Mouse (Mus musculus) neural tube, embryonic 11.5 days (tissue): ENCODE data around the gene Psd. TPM values are rescaled to one million over a fixed set of nuclear protein-coding genes. Genes with fewer than 3 reads are reported as not detected.

Experiments
- ATAC-seq: fragments of 200-750 bp; cut with Nextera tagmentation; 2 replicates; pipeline ENCODE4 v1.8.0; 2017; ENCODE audit warnings: moderate number of reproducible peaks, mild to moderate bottlenecking, moderate TSS enrichment, moderate library complexity; ENCODE audit not compliant: insufficient read depth, low FRiP score, low TSS enrichment
- DNase-seq: peaks from one replicate; pipeline ENCODE4 v3.0.0-alpha.2; 2015; ENCODE audit warnings: low spot score
- H3K27ac ChIP-seq: fragments of 300-500 bp; sonication (generic); 2 replicates; pipeline ENCODE4 v1.5.1; 2014; ENCODE audit warnings: low read depth, mild to moderate bottlenecking, low read length
- H3K27me3 ChIP-seq: fragments of 300-500 bp; sonication (generic); 2 replicates; pipeline ENCODE4 v1.6.1; 2014; ENCODE audit warnings: mild to moderate bottlenecking, low read length, mixed read lengths; ENCODE audit not compliant: control insufficient read depth, insufficient read depth
- H3K36me3 ChIP-seq: fragments of 300-500 bp; sonication (generic); 2 replicates; pipeline ENCODE4 v1.6.1; 2014; ENCODE audit warnings: mild to moderate bottlenecking, low read length, moderate library complexity, mixed read lengths; ENCODE audit not compliant: control insufficient read depth, insufficient read depth
- H3K4me1 ChIP-seq: fragments of 300-500 bp; sonication (generic); 2 replicates; pipeline ENCODE4 v1.6.1; 2014; ENCODE audit warnings: low read length, mixed read lengths; ENCODE audit not compliant: control insufficient read depth, insufficient read depth
- H3K4me2 ChIP-seq: fragments of 300-500 bp; sonication (generic); 2 replicates; pipeline ENCODE4 v1.6.1; 2014; ENCODE audit warnings: low read depth, mild to moderate bottlenecking, moderate library complexity
- H3K4me3 ChIP-seq: fragments of 300-500 bp; sonication (generic); 2 replicates; pipeline ENCODE4 v1.5.1; 2014; ENCODE audit warnings: low read depth, low read length
- H3K9ac ChIP-seq: fragments of 300-500 bp; sonication (generic); 2 replicates; pipeline ENCODE4 v1.6.1; 2014; ENCODE audit warnings: mild to moderate bottlenecking, low read length
- H3K9me3 ChIP-seq: fragments of 300-500 bp; sonication (generic); 2 replicates; pipeline ENCODE4 v1.6.1; 2016; ENCODE audit warnings: low read length; ENCODE audit not compliant: control insufficient read depth
- WGBS: fragments of 180-500 bp; shearing (Covaris S2); extraction: QIAGEN DNeasy Blood & Tissue Kit; methylation state at CpG from one replicate; pipeline ENCODE4 v1.1.7; 2014; 5-methylcytosine and 5-hydroxymethylcytosine counted together
- polyA plus RNA-seq: library from polyadenylated mRNA; unstranded; fragments of >200 nt; fragmentation: Nextera tagmentation; extraction: Ambion mirVana; gene quantifications from 2 replicates; pipeline ENCODE4 v1.2.1, GENCODE M21; 2014

The Psd gene
- polyA plus RNA-seq, 1 experiment from 2014 or later = 10.9 TPM

- H3K9me3 ChIP-seq = no peaks in the 10 kb centered on the region
- 13% methylated on average over 16 of the region's 16 CpGs for whole genome bisulfite sequencing
- peak; percentile 64 for DNase-seq
- ATAC-seq = no peak
- no peak overlapping the region for H3K4me3 ChIP-seq
- H3K9ac ChIP-seq = no peak overlapping the region
- H3K4me1 ChIP-seq = peaks cover 19% of the 10 kb centered on the region
- H3K36me3 ChIP-seq = no peaks in the 10 kb centered on the region
- no peak overlapping the region for H3K27ac ChIP-seq
- no peak overlapping the region; the same call in 1 of the 2 replicates for H3K4me2 ChIP-seq
- H3K27me3 ChIP-seq = peaks cover 77% of the 10 kb centered on the region
These were observed 8.2 kb downstream of the Psd start for GRCm38 (mm10) chr19:46318586-46319378.

DNA sequence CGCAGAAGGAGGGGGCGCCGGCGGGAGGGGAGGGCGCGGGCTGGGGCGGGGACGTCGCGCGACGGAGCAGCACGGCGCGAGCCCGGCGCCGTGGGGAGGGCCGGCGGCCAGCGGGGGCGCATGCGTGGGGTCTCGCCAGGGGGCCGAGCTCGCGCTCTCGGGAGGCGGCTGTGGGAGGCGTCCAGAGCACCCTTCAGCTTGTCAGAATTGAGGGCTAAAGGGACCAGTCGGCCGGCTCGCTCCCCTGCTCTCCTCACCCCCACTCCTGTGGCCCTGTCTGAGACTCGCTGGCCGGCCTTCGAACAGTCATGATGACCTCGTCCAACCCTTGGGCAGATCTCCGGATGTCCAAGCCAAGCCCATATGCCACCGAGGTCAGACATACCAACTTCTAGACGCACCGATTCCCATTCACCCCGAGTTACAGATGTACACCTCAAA, 8.9 kb downstream of the Psd start:
- H3K9me3 ChIP-seq = no peaks in the 10 kb centered on the region
- H3K9ac ChIP-seq = peak overlapping the region; percentile 11; the same call in 1 of the 2 replicates
- peak overlapping the region; percentile 49 for H3K4me2 ChIP-seq
- peaks cover 19% of the 10 kb centered on the region for H3K4me1 ChIP-seq
- H3K4me3 ChIP-seq = peak overlapping the region; percentile 40
- 2% methylated on average over 33 of the region's 42 CpGs for whole genome bisulfite sequencing
- DNase-seq = no peak
- no peak overlapping the region for H3K27ac ChIP-seq
- H3K36me3 ChIP-seq = no peaks in the 10 kb centered on the region
- peaks cover 81% of the 10 kb centered on the region for H3K27me3 ChIP-seq
- ATAC-seq = no peak

DNA sequence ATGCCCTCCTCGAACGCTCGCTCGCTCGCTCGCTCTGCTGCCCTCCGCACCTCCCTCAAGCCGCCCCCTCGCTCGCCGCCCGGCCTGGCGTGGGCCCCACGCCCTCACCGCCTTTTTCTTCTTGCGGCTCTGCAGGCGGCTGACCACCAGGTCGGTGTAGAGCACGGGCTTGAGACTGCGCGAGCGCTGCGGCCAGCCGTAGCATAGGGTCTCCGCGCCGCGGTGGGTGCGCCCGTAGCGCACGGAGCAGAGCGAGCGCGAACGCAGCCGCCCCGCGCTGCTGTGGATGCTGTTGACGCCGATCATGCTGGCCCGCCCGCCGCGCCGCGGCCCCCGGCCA, 9.4 kb downstream of the Psd start:
- Histone ChIP-seq H3K27me3 (peaks cover 78% of the 10 kb centered on the region), H3K9ac (peak overlapping the region; percentile 11; the same call in 1 of the 2 replicates), H3K36me3 (no peaks in the 10 kb centered on the region), H3K4me2 (peak overlapping the region; percentile 49), H3K9me3 (no peaks in the 10 kb centered on the region), H3K4me1 (peaks cover 19% of the 10 kb centered on the region), H3K27ac (no peak overlapping the region), H3K4me3 (peak overlapping the region; percentile 40)
- DNase-seq (no peak), ATAC-seq (no peak)
- WGBS = 1% methylated on average over 47 of the region's 48 CpGs

DNA sequence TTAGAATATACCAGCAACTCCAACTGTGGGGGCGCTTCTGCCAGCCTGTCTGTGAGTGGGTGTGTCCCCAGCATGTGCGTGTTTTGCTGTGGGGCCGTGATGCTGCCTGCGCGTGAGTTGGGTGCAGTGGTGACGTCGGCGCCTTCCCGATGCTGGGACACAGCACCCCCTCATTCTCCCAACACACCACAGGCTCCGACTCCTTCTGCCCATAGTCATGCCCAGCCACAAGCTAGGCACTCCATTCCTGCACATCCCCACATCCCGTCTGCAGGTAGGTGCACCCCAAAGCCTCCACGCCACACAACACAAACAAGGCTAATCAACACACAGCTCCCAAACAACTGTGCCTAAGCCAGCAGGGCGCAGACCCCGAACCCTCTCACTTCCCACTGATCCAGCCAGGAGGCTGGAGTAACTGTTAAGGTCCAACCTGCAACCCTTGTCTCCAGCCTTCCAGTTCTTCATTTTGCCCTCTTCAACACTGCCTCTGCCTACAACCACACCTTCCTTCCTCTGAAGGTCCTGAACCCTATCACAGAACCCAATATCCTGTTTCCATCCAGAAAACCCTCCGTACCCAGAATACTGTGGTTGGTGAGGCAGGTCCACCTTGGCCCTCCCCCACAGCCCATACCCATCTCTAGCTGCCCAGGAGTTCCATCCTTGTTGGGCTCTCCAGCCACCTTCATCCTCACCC, 10.0 kb downstream of the Psd start:
- ATAC-seq (no peak), DNase-seq (no peak)
- peaks cover 75% of the 10 kb centered on the region for H3K27me3 ChIP-seq
- H3K36me3 ChIP-seq = no peaks in the 10 kb centered on the region
- H3K4me1 ChIP-seq = peaks cover 14% of the 10 kb centered on the region
- no peak overlapping the region for H3K27ac ChIP-seq
- no peaks in the 10 kb centered on the region for H3K9me3 ChIP-seq
- peak overlapping the region; percentile 49 for H3K4me2 ChIP-seq
- no peak overlapping the region; the same call in 1 of the 2 replicates for H3K9ac ChIP-seq
- WGBS = 25% methylated on average over 15 of the region's 15 CpGs
- peak overlapping the region; percentile 40 for H3K4me3 ChIP-seq

DNA sequence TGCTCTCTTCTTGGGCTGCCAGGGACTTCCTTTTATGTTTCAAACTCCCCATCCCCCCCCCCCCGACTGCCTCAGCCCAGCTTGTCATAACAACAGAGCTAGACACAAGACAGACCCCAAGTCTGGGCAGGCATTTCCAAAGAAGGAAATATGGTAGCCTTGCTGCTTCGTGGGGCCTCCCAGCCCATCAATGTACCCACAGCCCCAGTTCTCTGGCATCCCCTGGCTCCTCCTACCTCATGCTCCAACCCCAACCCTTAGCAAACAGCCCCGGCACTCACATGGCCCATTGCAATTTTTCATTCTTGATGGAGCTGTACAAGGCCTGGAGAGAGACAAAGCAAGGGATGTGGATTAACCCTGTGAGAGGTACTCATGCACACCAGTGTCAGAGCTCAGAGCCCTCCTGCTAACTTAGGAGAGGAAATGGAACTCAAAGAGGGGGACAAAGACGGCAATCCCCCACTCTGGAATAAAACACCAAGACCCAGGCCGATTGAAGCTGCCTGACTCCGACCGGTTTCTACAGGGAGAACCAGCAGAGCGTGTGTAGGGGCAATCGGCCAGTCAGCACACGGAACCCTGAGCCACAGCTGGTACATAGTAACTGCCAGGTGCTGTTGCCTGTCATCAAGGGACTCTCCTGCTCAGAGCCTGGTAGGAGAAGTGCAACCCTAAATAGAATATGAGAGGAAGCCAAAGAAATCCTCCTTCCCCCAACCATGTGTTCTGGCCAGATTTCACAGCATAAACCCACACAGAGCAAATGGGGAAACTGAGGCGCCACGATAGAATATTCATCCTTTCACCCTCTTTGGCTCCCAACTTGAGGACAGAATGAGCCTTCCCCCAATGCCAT, 11.0 kb downstream of the Psd start:
- H3K4me2 ChIP-seq = no peak overlapping the region
- no peak for DNase-seq
- WGBS = 55% methylated on average over 12 of the region's 12 CpGs

GRCm38 (mm10) chr19:46314872-46315742, 11.8 kb downstream of the Psd start:
- H3K9me3 ChIP-seq = no peaks in the 10 kb centered on the region
- peaks cover 73% of the 10 kb centered on the region for H3K27me3 ChIP-seq
- H3K4me1 ChIP-seq = 0 out of 2 replicates have a peak, but pooled peaks cover 7% of the 10 kb centered on the region
- H3K4me2 ChIP-seq = no peak overlapping the region
- WGBS = 45% methylated on average over 14 of the region's 14 CpGs
- H3K9ac ChIP-seq = no peak overlapping the region
- H3K36me3 ChIP-seq = no peaks in the 10 kb centered on the region
- no peak overlapping the region for H3K27ac ChIP-seq
- H3K4me3 ChIP-seq = no peak overlapping the region
- DNase-seq (no peak), ATAC-seq (no peak)

More for the DNA sequence above, 11.0 kb downstream of the Psd start:
- H3K27ac ChIP-seq = no peak overlapping the region
- H3K4me3 ChIP-seq = no peak overlapping the region
- no peaks in the 10 kb centered on the region for H3K9me3 ChIP-seq
- no peak for ATAC-seq
- H3K36me3 ChIP-seq = no peaks in the 10 kb centered on the region
- H3K4me1 ChIP-seq = 0 out of 2 replicates have a peak, but pooled peaks cover 7% of the 10 kb centered on the region
- H3K9ac ChIP-seq = no peak overlapping the region
- H3K27me3 ChIP-seq = peaks cover 78% of the 10 kb centered on the region

DNA sequence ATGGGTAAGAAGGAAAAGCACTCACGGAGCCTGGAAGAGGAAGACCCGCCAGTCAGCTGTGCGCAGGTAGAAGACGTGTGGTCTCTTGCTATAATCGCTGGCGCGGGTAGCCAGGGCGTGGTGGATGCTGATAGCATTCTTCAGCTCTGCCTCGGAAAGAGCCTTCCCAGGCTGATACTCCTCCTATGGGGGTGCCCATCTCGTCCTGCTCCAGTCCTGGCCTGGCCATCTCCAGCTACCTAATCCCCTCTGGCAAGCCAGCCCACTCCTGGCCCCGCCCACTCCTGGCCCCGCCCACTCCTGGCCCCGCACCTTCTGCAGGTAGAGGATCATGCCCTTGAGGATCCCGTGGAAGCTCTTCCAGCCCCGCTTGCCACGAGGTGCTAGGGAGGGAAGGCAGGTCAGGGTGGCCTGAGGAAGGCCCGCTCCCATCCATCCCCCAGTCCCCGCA, 12.8 kb downstream of the Psd start:
- Histone ChIP-seq H3K27ac (no peak overlapping the region), H3K4me2 (no peak overlapping the region), H3K9me3 (no peaks in the 10 kb centered on the region), H3K4me3 (no peak overlapping the region), H3K27me3 (peaks cover 64% of the 10 kb centered on the region), H3K36me3 (no peaks in the 10 kb centered on the region), H3K4me1 (0 out of 2 replicates have a peak, but pooled peaks cover 7% of the 10 kb centered on the region), H3K9ac (no peak overlapping the region)
- no peak for ATAC-seq
- DNase-seq = no peak
- WGBS = 18% methylated on average over 18 of the region's 18 CpGs
